Mouse (Mus musculus): ENCODE measurements at regions not wholly inside any gene's neighbourhood (a gene's known extent, or its start where the extent isn't known, plus 50 kb on each side); places are given as distances from the start of the nearest gene placed in this dataset.

DNA sequence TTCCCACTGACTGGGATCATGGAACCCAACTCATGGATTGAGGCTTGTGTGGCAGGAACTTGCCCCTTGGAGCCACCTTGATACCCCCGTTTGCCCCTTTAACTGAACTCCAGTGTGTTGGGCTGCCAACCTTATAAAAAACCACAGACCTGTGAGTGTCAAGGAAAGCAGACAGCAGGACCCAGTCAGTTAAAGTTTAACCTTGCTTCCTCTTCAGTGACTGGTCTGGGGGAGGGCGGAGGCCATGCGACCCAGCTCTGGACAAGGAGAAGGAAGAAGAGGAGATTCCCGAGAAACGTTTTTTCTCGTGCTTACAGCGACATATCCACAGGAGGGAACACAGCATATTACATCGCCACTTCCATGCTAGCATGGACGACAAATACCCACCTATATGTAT is 281.9 kb upstream of the Zfp64 start:
- no peak for DNase-seq (ENCODE audit: low spot score)

- DNase-seq (ENCODE audit: low spot score) = no peak
Observed at GRCm38 (mm10) chr2:169234368-169235070, 279.1 kb upstream of the Zfp64 start.

GRCm38 (mm10) chr2:169233151-169234123 is 278.1 kb upstream of the Zfp64 start:
- DNase-seq (ENCODE audit: low spot score) = no peak

- DNase-seq (ENCODE audit: low spot score) = no peak
Observed at GRCm38 (mm10) chr2:169222264-169222663, 266.9 kb upstream of the Zfp64 start.

DNA sequence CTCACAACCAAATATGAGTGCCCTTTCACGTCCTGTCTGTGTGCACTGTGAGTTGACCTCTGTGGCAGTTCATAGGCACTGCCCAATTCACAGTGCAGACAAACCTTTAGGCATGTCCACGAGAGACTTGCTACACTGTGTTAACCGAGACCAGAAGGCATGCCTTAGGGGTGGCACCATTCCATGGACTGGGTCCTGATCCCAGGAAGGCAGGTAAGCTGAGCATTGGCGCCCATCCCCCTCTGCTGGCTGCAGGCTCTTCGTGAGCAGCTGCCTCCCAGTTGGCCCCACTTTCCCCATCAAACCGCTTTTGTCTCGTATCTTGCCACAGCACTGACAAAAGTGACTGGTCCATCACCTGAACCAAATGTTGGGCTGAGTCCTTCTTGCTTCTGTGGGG is 265.8 kb upstream of the Zfp64 start:
- DNase-seq (ENCODE audit: low spot score) = no peak

DNA sequence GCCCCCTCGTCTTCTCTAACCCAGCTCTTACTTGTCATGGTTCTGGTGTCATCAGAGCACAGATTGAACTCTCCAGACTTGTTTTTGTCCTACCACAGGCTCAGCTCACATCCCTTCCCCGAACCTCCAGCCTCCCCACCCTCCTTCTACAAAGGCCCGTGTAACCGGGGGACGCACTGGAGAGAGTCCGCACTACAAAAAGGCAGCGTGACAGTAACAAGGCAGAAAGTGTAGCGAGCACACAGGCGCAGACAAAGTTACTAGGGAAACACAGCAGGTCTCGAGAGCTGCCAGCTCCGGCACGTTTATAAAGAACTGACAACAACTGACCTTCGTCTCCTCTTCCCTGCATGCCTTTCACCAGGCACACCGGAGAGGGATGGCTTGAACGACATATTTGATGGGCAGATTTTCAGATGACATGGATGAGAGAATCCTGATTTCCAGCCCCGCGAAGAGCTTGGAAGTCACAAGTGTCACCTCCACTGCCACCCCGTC is 260.2 kb upstream of the Zfp64 start:
- DNase-seq (ENCODE audit: low spot score) = no peak

DNA sequence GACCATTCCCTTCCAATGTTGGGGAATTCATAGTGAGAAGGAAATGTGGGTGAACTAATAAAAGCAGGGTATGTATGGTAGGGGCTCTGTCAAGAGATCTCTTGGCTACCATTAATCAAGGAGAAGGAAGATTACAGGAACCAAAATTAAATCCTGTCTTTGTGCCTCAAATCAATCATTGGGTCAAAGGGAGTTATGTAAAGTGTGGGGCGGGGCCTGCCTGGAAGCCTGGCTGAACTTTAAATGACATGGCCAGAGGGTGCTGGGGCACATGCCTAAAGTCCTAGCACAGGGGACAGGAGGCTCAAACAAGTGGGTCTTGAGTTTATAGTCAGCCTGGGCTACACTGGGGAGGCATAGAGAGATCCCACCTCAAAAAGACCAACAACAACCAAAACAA is 259.0 kb upstream of the Zfp64 start:
- no peak for DNase-seq (ENCODE audit: low spot score)

DNA sequence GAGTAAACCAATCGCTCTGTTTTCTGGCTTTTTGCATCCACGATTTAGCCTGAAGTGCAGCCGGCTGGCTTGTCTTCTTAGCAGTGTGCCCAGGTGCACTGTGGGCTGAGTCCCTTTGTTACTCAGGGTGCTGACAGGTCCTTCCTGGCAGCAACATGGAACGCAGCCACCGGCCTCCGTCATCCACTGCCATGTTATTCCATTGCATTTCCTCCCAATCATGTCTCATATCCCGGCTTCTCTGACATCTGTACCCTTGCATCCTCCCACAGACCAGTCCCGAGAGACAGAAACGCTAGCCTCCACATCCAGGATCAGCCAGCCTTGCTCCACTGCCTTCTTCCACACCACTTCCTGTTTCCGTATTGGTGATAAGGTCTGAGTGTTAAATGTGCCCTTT is 257.9 kb upstream of the Zfp64 start:
- DNase-seq (ENCODE audit: low spot score) = no peak

DNA sequence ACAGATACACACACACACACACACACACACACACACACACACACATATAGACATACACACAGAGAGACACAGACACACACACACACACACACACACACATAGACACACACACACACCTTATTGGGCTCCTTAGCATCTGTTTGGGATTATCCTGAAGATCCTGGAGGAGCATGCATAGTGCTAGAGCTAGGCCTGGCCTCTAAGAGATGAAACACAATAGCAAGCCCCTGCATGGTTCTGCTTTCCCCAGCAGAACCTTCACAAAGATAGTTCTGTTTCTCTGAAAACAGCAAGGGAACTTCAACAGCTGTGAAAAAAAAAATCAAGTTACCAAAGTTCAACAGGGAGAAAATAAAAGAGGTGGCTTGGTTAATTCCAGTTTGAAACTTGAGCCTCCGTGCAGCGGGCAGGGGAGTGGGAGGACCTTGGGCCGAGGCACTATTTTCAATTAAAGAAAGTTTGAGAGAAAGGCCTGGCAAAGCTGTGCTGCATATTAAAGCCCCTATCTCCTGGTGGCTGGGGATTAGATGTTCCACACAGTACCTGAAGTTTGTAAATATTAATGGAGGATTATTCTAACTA is 257.4 kb upstream of the Zfp64 start:
- DNase-seq (ENCODE audit: low spot score) = no peak

- no peak for DNase-seq (ENCODE audit: low spot score)
Observed at GRCm38 (mm10) chr2:169204254-169204752, 248.9 kb upstream of the Zfp64 start.

GRCm38 (mm10) chr2:169191974-169192373 is 236.6 kb upstream of the Zfp64 start:
- DNase-seq (ENCODE audit: low spot score) = no peak

DNA sequence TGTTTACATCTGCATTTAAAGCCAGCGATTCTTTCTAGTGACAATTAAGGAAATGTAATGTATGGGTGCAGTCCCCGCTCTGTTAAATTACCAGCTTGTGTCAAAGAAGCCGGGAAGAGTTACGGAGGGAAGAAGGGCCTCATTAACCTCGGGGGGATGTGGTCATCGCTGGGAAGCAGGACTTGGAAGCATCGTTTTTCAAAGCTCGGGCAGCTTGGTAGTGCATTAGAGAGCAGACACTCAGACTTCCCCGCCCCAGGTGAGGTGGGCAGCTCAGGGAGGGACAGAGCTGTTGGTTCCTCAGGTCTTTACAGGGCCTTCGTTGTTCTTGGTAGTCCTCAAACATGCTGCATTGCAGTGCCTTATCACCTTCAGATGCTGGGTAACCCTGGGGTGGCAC is 236.1 kb upstream of the Zfp64 start:
- DNase-seq (ENCODE audit: low spot score) = no peak

DNA sequence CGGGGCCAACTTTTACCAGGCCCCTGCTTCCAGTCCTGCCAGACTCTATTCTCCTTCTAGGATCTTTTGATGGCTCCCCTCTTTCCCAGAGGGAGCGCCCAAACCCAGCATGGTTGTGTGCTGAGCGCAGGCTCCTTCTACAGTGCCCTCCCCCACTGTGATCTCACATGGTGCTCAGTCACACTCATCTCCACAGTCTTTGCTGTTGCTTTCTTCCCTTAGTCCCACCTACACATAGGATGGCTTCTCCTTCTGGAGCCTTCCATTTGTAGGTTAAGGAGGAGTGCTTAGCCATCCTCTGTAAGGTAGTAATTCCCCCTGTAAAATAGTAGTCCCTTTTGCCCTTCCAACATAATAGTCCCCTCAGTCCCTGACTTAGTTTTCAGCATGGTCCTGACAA is 222.2 kb upstream of the Zfp64 start:
- DNase-seq (ENCODE audit: low spot score) = no peak

- no peak for DNase-seq (ENCODE audit: low spot score)
Observed at GRCm38 (mm10) chr2:169168795-169169194, 213.4 kb upstream of the Zfp64 start.

GRCm38 (mm10) chr2:169168376-169168775 is 213.0 kb upstream of the Zfp64 start:
- no peak for DNase-seq (ENCODE audit: low spot score)

GRCm38 (mm10) chr2:169161651-169162050 is 206.3 kb upstream of the Zfp64 start:
- DNase-seq (ENCODE audit: low spot score) = no peak

DNA sequence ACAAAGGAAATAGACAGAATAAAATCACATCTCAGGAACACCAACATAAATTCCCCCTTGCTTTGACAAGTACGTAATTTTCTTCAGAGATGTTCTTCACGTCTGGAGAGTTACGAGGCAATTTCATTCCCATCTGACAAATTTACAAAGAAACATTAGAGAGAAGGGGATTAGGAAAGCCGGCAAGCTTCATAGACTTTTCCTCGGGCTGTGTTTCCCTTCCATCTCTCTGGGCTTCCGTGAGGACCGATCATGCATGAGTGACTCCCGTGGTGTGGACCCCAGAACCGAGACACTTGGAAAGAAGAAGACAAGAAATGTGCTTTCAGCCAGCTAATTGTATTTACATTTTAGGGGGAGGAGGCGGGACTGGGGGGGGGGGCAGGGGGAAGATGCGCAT is 203.4 kb upstream of the Zfp64 start:
- DNase-seq (ENCODE audit: low spot score) = no peak

DNA sequence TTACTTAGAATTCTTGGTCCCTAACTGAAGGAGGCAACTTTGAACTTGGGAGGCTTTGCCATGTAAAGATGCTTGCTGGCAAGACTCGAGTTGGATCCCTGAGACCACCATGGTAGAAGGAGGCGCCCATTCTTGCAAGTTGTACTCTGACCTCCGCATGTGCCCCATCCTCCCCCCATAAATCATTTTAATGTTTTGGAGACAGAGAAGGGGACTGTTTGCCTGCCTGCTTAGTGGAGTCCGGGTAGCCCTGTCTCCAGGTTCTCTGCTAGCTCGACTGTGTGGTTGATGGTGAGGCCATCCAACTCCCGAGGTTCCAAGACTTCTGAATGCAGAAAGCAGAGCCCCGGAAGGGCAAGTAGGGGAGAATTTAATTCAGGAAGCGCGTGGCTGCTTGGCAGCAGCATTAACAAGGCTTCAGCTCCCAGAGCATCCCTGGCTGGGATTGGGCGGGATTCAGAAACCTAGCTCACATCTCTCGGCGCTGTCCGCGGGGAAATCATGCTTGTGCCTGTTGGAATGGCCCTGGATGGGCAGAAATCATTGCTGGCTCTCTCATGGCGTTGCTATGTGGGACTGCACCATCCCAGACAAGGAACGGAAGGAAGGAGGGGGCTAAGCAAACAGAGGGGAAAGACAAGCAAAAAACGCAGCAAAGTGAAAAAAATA is 202.8 kb upstream of the Zfp64 start:
- DNase-seq (ENCODE audit: low spot score) = no peak

- no peak for DNase-seq (ENCODE audit: low spot score)
Observed at GRCm38 (mm10) chr2:169156908-169157307, 201.5 kb upstream of the Zfp64 start.

- no peak for DNase-seq (ENCODE audit: low spot score)
Observed at GRCm38 (mm10) chr2:169154881-169155280, 199.5 kb upstream of the Zfp64 start.

- no peak for DNase-seq (ENCODE audit: low spot score)
Observed at GRCm38 (mm10) chr2:169147655-169148054, 192.3 kb upstream of the Zfp64 start.

DNA sequence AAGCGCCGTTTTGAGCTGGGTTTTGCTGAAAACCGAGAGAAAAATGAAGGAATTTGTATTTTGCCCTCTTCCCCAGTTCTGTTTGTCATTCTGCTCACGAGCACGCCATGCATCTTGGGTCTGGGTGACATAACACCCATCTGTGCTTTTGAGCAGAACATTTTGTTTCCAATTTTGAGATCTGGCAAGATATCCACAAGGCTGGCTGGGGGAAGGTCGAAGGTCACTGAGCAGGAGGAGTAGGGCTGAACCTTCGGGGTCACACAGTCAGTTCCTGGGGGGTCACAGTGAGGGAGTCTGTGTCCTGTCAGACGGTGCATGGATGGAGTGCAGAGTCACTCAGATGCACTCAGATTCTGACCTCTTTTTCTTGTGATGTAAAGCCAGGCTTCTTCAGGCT is 186.8 kb upstream of the Zfp64 start:
- no peak for DNase-seq (ENCODE audit: low spot score)

All from layer of hippocampus, adult 11-12 months (tissue).